Comparison of ENCODE assay signal across 25 mouse cellular contexts in the genomic region with DNA sequence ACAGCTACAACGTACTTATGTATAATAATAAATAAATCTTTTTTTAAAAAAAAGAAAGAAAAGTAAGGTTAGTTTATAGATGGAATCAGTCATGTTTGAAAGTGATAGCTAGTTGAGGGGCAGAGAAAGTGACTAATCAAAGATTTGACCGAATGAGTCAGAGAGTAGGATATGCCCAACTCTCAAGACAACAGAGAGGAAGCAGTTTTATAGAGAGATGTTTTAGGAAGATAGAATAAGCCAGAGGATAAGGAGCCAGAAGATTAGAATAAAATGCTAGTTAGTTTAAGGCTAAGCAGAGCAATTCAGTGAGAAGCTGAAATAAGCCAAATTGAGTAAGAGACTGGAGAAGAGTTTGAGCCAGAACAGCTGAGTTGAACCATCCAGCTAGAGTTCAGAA. TPM values are rescaled to one million over a fixed set of nuclear protein-coding genes. Genes with fewer than 3 reads are reported as not detected.
"Had no signal": no experiment of that assay in that cellular context is flagged by ENCODE, and none has a peak within 500 bp of the region (broad histone marks: within the 10 kb centered on the region; RNA-seq: fewer than 3 reads in every experiment).

No protein-coding gene starts in this region.

- H3K9ac ChIP-seq: neural tube, embryonic 13.5 days; neural tube, embryonic 15.5 days; stomach, embryonic 15.5 days had no signal

- H3K27me3 ChIP-seq: neural tube, embryonic 13.5 days; neural tube, embryonic 15.5 days; stomach, embryonic 15.5 days had no signal

- H3K27ac ChIP-seq: neural tube, embryonic 13.5 days; neural tube, embryonic 15.5 days; stomach, embryonic 15.5 days; stomach, postnatal 0 days had no signal

- H3K9me3 ChIP-seq: neural tube, embryonic 13.5 days; neural tube, embryonic 15.5 days; stomach, embryonic 15.5 days had no signal

- H3K4me2 ChIP-seq: neural tube, embryonic 13.5 days; neural tube, embryonic 15.5 days; stomach, embryonic 15.5 days had no signal

- DNase-seq: retina, postnatal 1 day; right cerebral cortex, adult 18-20 months; right cerebral cortex, postnatal 14 days; right cerebral cortex, postnatal 25 days; right cerebral cortex, postnatal 4 days; spleen, adult 18-20 months; thymus, adult 18-20 months; thymus, adult 2 months; thymus, postnatal 14 days; thymus, postnatal 25 days; thymus, postnatal 36 days; thymus, postnatal 4 days had no signal

- H3K4me3 ChIP-seq: neural tube, embryonic 13.5 days; neural tube, embryonic 15.5 days; stomach, embryonic 15.5 days had no signal

RNA-seq across cellular contexts. Expression of a gene that starts 22.1 kb away (rescaled TPM):
- total RNA-seq: neutrophil, adult 5-6 weeks had no signal
- polyA plus RNA-seq: neural tube, embryonic 13.5 days; neural tube, embryonic 14.5 days; neural tube, embryonic 15.5 days; small intestine, adult 2 months; spleen, adult 2 months; stomach, embryonic 14.5 days; stomach, embryonic 15.5 days; stomach, embryonic 16.5 days; stomach, postnatal 0 days; testis, adult 2 months; thymus, adult 2 months; thymus, postnatal 0 days; urinary bladder, adult 2 months had no signal
